Mouse (Mus musculus) gastrocnemius, postnatal 36 days (tissue): ENCODE data around the gene Marc1. TPM values are rescaled to one million over a fixed set of nuclear protein-coding genes. Genes with fewer than 3 reads are reported as not detected.

Source experiments
- DNase-seq, 2 experiments: peaks; one replicate each; pipeline ENCODE4 v3.0.0; 2022
- intact Hi-C: fragments of 180-260 bp; cut with DNase I; formaldehyde crosslinking; loops from one replicate; pipeline ENCODE4 v1.15.1; 2025
- long read RNA-seq, 2 experiments: library from polyadenylated mRNA; stranded (forward); transcript quantifications; one replicate each; pipeline ENCODE4 v2.0.0; 2021
- total RNA-seq, 2 experiments: library from RNA; stranded (reverse); gene quantifications; 2 replicates each; pipeline ENCODE4 v1.2.3; 2021

Gene Marc1
- under 1 TPM; 0.22 to 0.36 TPM for total RNA-seq
- long read RNA-seq, experiment 1, partial matches to known transcripts = 0 of 1 reads
- long read RNA-seq, experiment 1, other reads (novel, unspliced or antisense) = 0 of 1 reads
- long read RNA-seq, experiment 2, partial matches to known transcripts = 0 of 1 reads
- long read RNA-seq, experiment 2, other reads (novel, unspliced or antisense) = 1 of 1 reads

DNA sequence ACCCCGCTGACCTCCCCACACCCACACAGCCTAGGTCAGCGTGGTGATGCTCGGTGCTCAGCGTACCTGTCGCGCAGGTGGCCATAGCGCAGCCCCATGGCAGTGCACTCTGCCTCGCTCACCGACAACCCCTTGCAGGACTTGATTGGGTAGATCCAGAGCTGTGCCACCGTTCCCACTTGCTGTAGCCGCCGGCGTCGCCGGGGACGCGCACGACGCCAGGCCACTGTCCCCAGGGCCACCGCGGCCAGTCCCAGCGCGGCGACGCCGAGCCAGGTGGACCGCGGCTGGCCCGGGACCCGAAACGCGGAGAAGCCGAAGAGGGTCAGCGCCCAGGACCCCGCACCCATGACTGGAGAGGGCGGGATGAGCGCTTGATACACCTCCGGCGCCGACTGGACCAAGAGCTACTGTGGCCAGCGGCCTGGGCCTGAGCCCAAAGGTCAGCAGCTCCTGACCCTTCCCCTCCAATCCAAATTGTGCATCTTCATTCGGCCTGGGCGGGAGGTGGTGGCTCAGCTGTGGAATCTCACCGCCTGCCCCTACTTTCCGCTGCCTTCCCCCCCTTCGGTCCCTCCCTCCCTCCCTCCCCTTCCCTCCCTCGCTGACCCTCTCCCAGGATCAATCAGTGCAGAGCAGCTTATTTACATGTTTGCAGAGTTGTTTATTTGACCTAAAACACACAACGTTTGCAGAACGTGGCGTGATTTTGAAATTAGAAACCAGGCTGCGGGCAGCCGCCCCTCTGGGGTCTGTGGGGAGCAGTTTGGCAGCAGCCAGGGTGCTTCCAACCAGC lies at the start of gene Marc1:
Marc1 (minus strand) TSS at position 534 of the 796 bp plus-strand sequence.
- DNase-seq = no peak
- intact Hi-C loops = no loop called here

DNA sequence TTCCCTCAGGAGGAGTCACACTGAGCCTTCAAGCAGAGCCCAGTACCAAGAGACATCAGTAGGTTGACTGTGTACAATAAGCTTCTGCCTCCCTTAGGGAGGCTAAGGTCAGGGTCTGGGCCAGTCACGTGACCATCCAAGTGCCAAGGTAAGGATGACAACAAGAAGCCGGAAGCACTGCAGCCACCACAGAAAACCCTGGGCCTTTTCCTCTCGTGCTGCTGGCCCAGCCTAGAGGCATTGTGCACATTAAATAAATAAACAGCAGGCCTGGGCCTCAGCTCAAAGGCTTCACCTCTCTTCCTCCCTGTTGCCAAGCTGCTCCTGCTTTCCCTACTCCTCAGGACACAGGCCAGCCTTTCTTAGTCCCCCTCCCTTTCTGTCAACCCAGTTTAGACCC lies 49.2 kb upstream of the Marc1 start:
- intact Hi-C loops = no loop called here
- no peak for DNase-seq

DNA sequence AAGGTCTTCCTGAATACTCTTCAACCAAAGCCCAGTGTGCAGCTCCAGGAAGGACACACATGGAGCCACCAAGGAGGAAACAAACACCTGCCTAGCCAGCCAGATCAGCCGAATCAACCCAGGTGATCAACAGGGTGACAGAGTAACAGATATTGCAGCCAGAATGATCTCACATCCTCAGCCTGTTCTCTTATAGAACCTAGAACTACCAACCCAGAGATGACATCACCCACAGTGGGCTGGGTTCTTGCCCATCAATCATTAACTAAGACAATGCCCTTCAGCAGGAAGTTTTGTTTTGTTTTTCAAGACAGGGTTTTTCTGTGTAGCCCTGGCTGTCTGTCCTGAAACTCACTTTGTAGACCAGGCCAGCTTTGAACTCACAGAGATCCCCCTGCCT lies 47.1 kb upstream of the Marc1 start:
- intact Hi-C loops = no loop called here
- no peak for DNase-seq

DNA sequence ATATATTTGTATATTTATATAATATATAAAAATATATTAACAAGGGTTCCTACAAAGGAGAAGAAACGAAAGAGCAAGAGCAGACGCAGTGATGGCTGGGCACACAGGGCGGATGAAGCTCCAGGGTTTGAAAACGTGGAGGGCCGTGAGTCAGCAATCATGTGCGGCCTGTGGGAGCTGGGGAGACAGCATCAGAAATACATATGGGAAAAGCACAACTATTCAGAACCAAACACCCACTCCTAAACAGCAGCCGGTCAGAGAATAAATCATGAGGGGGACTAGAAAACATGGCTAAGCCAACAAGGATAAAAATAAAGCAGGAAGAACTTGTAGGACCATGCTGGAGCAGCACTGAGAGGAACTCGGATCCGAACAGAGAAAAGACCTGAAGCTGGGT lies 46.1 kb upstream of the Marc1 start:
- intact Hi-C loops = no loop called here
- DNase-seq = no peak

DNA sequence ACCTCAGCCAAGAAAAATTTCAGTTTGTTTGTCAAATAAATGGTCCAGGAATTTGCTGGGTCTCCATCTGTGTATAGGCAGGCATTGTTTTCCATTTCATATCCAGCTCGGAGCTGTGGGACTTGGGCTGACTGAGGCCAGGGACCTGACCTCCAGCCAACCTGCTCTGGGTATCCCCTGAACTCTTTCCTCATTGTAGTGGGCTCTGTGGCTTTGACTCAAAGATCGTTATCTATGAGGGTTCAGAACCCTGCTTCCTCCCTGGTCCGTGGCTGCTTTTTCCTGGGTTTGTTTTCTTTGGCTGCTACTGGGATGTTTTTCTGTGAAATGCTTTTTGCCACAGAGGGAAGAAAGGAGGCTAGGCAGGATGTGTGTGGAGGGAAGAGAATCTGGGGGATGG lies 42.8 kb upstream of the Marc1 start:
- intact Hi-C loops = loop anchor here (2.0 to 5.0 kb wide), 2 partner anchors 29 to 338 kb away; partner anchors contain the start of gene C130074G19Rik
- no peak for DNase-seq

DNA sequence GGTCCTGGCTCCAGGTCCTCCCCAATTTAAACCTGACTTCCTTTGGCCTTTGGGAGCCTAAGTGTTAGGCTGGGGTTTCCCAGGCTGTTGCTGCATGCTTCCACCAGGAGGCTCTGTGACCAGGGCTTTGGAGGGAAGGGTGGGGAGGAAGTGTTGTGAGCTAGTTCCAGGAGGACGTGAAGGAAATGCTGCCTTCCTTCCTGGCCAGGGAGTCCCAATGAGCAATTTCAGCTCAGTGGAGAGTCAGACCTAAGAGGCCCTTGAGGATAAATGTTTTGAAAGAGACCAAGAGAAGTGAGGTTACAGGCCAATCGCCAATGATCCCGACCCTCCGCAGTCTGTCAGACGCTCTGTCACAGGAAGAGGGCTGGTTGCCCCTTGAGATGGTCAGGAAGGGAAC lies 42.2 kb upstream of the Marc1 start:
- intact Hi-C loops = loop anchor here (2.0 to 5.0 kb wide), 2 partner anchors 29 to 339 kb away; partner anchors contain the start of gene C130074G19Rik
- DNase-seq = peak; percentile 62 to 79

DNA sequence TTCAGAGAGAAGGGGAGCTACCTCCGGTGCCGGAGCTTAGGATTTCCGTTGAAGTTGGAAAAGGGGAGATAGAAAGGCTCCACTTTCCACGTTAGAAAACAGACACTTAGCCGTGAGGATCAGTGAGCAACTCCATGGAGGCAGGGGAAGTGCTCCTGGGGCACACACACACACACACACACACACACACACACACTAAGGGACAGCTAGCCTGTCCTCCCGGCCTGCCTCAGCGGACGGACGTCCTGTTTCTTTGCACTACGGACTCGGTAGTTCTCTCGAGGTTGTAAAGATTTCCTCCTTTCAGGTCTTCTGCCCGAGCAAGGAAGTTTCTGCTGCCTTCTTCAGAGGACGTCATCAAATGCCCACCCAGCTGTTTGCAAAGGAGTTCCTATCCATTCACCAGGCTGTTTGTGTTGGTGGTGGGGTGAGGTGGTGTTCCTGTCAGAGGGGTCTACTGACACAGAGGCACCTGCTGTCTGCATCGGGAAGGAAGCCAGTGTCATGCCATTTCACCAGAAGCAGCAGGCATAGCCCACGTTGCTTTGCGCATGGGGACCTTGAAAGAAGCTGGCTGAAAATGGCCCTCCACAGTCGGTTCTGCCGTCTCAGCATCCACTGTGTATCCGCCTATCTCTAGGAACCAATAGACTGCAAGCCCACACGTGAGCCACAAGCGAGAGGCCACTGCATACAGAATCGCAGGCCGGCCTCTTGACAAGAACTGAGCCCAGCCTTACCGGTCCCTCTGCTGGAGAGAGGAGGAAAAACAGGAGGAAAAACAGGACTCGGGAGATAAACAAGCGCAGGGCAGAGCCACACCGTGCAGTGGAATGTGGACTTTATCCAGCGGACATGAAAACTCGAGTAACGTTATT lies 40.9 kb upstream of the Marc1 start:
- DNase-seq = peak; percentile 54 to 76
- intact Hi-C loops = loop anchor here (2.0 to 5.0 kb wide), 2 partner anchors 31 to 340 kb away; partner anchors contain the start of gene C130074G19Rik

DNA sequence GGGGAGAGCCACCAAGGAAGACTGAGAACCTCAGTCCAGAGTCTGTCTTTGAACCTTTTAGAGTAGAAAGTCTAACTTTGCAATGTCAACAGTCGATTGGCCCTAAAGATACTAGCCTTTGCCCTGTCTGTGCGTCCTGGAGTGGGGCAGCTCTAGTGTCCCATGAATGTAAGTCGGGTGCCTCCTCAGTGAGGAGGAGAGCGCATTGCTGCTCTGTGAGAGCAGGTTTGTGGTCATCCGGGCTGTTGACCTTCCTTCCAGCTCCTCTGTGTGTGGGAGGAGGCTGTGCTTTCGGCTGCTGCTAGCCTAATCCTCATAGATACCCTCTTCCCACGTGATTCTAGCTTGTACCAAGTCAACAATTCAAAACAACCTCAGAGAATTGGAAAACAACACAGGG lies 40.1 kb upstream of the Marc1 start:
- intact Hi-C loops = loop anchor here (5.0 kb wide), 1 partner anchor 341 kb away; no protein-coding TSS in a partner anchor
- DNase-seq = no peak

DNA sequence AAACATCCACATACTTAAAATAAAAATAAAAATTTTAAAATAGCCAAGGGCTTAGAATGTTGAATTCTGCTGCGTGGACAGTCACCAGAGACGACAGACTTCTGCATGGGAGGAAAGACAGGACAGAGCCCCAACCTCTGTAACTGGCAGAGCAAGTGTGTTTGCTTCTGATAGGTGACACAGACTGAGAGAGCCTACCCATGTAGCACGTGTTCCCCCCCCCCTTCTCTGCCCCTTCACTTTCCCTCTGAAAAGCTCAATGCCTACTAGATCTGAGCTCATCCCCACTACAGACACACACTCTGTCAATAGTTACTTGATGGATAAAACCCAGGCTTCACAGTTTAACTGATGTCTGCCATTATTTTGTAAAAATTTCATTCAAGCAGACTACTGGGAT lies 35.9 kb upstream of the Marc1 start:
- intact Hi-C loops = no loop called here
- no peak for DNase-seq

DNA sequence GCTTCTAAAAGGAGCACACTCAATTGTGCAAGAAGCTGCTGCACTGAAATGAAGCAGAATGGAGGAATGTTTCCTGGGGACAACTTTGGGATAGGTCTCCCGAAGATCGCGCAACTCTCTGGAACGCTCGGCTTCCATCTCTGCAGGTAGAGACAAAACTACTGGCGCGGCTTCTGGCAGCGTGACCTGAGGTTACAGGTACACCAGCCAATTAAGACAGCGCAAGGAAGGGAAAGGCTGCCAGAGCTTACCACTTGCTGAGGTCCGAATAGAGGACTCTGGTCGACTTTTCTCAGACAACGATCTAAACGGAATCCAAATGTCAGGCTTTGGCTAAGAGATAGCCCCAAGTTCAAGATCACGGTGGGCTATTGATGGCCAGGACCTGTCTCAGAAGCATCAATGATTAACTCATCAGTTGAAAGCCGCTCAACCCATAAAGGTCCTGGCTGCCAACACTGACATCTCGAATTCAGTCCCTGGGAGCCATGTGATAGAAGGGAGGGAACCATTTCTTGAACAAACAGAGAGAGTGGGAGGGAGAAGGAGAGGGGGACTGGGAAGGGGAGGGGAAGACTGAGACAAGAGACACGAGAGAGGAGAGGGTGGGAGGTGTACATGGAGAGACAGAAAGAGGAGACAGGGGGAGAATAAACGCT lies 35.1 kb upstream of the Marc1 start, which contains the start of gene Marc2:
Marc2 (minus strand) TSS at position 360 of the 659 bp plus-strand sequence.
- intact Hi-C loops = no loop called here

DNA sequence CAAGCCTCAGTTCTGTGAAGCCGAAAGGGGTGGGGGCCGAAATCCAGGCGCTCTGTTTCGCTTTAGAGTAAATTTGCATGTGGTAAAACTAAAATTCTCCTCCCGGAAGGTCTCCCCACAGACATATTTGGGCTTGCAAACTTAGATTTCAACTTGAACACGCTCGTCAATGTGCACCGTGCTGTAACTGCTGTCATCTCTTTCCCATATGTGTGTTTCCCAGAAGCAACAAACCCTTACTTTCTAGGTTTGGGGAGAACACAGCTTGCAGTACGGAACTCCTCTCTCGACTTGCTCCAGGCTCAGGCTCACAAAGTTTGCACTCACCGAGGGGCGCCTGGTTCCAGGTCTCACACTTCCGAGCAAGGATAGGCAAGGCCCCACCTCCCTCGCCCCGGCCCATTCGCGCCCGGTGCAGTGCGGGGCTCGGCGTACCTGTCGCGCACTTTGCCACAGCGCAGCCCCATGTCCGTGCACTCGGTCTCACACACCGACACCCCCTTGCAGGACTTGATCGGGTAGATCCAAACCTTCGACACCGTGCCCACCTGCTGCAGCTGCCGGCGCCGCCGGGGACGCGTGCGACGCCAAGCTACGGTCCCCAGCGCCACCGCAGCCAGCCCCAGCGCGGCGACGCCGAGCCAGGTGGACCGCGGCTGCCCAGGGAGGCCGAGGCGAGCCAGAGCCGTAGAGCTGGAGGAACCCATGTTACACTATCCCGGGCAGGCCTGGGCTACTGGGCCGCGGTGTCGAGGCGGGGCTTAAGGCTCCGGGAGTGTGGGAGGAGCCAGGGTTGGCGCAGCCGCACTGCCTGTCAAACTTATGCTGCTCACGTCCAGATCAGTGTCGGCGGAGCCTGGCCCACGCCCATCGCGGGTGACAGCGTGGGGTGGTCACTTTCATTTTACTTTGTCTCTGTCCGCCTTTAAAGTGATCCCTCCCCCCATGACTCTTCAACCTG lies 34.3 kb upstream of the Marc1 start:
- peak; percentile 90 to 91 for DNase-seq
- intact Hi-C loops = no loop called here

More for the DNA sequence above, 35.1 kb upstream of the Marc1 start, which contains the start of gene Marc2:
- peak; percentile 9 to 24 for DNase-seq

DNA sequence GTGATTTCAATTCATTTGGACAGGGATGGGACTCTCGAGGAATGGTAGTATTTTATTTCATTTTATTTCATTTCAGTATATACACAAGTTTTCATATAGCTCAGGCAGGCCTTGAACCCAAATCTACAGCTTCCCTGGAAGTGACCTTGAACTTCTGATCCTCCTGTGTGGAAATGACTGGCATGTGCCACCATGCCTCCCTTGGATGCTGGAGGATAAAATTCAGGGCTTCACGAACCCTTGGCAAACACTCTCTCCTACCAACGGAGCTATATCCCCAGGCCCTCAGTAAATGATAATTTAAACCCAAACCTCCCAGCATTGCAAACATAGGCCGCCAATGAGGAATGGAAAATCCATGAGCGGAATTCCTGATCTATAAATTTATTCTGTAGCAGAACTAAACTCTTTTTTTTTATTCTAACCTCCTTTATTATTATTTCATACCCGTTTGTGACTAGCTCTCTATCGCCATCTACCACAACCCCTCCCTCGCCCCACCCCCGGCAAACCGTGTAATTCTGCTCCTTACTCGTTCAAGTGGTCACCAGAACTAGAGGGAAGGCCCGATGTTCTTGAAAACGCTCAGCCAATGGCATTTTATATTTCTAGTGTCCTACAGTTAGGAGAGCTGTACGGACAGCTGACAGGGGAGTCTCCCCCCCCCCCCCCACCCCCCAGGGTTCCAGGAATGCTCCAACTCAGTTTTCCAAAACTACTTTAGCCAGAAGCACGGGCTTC lies 33.4 kb upstream of the Marc1 start:
- DNase-seq = no peak
- intact Hi-C loops = no loop called here

DNA sequence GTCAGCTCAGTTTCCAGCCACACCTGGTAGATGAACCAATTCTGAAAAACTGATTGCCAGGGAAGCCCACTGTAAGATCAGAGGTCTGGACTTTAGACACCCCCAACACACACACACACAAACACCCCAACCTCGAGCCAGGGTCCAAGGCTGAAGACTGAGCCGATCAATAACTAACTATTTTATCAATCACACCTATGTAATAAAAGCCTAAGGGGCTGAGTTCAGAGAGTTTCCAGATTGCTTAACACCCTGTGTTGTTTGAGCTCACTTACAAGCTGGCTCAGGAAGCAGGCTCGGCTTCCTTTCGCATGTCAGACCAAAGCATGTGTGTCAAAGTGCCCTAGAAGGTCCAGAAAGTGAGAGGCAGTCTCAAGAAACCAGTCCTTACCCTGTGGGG lies 26.5 kb upstream of the Marc1 start:
- intact Hi-C loops = no loop called here
- DNase-seq = no peak

DNA sequence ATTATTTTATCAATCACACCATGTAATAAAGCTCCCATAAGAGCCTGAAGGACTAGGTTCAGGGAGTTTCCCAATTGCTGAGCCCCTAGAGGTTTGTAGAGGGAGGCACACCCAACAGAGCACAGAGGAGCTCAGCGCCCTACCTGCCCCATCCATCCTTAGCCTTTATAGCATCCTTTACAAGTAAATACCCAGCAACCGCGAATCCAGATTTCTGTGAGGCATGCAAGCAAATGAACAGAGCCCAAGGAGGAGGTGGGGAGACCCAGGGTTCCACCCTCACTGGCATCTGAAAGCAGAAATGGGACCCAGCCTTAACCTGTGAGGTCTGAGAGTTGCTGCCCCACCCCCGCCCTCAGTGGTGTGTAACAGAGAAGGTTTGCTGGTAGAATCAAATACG lies 25.2 kb upstream of the Marc1 start:
- DNase-seq = no peak
- intact Hi-C loops = no loop called here

DNA sequence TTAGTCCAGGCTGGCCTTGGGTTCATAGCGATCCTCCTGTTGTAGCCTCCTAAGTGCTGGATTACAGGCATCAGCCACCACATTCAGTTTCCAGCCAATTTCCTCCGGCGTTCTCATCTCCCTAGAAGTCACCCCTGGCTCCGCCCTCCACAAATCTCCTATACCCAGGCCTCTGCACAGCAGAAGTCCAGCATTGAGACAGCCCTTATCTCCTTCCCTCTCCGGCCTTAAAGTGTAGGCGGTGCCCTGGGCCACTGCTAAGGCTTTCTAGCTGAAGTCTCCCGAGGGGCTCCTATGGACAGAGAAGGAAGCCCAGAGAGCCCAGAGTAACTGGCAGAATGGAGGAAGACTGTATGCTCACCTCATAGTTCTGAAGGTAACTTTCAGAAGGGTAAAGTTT lies 22.4 kb upstream of the Marc1 start:
- intact Hi-C loops = no loop called here
- DNase-seq = no peak

DNA sequence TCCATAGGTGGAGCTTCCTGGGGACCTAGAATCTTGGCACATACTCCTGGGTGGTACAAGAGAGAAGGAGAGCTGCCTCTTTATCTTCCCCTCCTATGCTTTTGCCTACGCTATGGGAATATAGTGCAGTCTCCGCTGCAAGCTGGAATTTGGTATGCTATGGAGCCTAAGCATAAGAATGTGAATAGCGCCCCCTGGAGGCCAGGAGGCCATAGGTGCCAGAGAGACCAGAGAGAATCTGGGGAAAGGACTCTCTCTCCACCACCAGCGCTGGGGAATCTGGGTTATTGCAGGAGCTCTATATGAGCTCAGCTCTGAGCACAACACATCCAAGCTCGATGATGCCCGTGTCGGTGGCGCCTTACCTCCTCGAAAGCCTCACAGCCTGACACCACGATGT lies 21.1 kb upstream of the Marc1 start:
- intact Hi-C loops = no loop called here
- DNase-seq = no peak

DNA sequence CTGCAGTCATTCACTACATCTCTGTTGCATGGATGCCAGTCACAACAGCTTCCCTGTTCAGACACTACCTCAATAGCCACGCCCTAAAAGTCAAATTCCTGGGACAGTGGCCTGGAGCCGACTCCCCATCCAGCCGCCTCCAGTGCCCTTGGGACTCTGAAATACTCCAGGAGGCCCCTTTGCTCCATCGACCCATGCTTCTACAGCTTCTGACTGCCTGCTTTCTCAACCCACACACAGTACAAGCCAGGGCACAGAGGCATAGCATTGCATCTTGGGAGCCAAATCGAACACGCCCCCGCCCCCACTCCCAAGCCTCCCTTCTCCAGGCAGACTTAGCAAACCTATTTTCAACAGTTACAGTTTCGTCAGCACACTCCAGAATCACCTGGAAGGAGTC lies 18.8 kb upstream of the Marc1 start:
- intact Hi-C loops = loop anchor here (10.0 kb wide), 1 partner anchor 365 kb away; no protein-coding TSS in a partner anchor
- no peak for DNase-seq

DNA sequence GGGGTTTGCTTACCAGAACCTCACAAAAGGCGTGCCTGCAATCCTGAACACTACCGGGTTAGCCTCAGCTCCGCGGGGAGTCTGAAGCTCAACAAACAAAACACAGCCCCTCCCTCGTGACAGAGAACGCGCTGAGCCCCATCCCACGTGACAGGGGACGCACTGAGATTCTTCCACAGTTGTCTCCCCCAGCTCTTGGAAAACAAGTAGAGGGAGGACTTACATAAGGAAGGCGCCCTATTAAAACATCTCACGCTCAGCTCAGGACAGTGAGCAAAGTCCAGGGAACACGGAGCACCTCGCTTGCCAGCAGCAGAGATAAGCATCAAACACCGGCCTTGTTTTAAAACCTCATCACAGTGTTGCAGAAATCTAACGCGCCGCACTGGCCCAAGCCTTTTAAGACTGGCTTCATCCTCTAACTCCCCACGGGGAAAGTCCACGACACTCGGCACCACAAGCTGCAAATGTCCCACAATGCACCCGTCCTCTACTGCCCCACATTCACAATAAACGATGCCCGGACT lies 16.1 kb upstream of the Marc1 start:
- no peak for DNase-seq
- intact Hi-C loops = loop anchor here (10.0 kb wide), 1 partner anchor 368 kb away; no protein-coding TSS in a partner anchor
